Mouse (Mus musculus) neural tube, embryonic 12.5 days (tissue): ENCODE data around the gene Nt5c3. TPM values are rescaled to one million over a fixed set of nuclear protein-coding genes. Genes with fewer than 3 reads are reported as not detected.

ENCODE experiments used
- ATAC-seq: fragments of 200-750 bp; cut with Nextera tagmentation; 2 replicates; pipeline ENCODE4 v1.8.0; 2017; ENCODE audit warnings: low read depth, mild to moderate bottlenecking, moderate TSS enrichment, moderate library complexity; ENCODE audit not compliant: low FRiP score
- H3K27ac ChIP-seq: fragments of 300-500 bp; sonication (generic); 2 replicates; pipeline ENCODE4 v1.5.1; 2016
- H3K27me3 ChIP-seq: fragments of 300-500 bp; sonication (generic); replicated peaks from 2 replicates; pipeline ENCODE4 v1.6.1; 2016; ENCODE audit warnings: mild to moderate bottlenecking
- H3K36me3 ChIP-seq: fragments of 300-500 bp; sonication (generic); 2 replicates; pipeline ENCODE4 v1.6.1; 2016; ENCODE audit warnings: mild to moderate bottlenecking
- H3K4me1 ChIP-seq: fragments of 300-500 bp; sonication (generic); 2 replicates; pipeline ENCODE4 v1.6.1; 2016
- H3K4me2 ChIP-seq: fragments of 300-500 bp; sonication (generic); replicated peaks from 2 replicates; pipeline ENCODE4 v1.6.1; 2016; ENCODE audit warnings: mild to moderate bottlenecking
- H3K4me3 ChIP-seq: fragments of 300-500 bp; sonication (generic); 2 replicates; pipeline ENCODE4 v1.5.1; 2016
- H3K9ac ChIP-seq: fragments of 300-500 bp; sonication (generic); 2 replicates; pipeline ENCODE4 v1.6.1; 2016; ENCODE audit warnings: mild to moderate bottlenecking
- H3K9me3 ChIP-seq: fragments of 300-500 bp; sonication (generic); 2 replicates; pipeline ENCODE4 v1.6.1; 2016; ENCODE audit warnings: mild to moderate bottlenecking
- WGBS: fragments of 180-500 bp; shearing (Covaris S2); methylation state at CpG from one replicate; pipeline ENCODE4 v1.1.7; 2016; 5-methylcytosine and 5-hydroxymethylcytosine counted together
- polyA plus RNA-seq: library from polyadenylated mRNA; unstranded; fragments of >200 nt; fragmentation: Nextera tagmentation; extraction: Ambion mirVana; gene quantifications from 2 replicates; pipeline ENCODE4 v1.2.1, GENCODE M21; 2016

The Nt5c3 gene
- polyA plus RNA-seq, 1 experiment from 2014 or later: 106 TPM

DNA sequence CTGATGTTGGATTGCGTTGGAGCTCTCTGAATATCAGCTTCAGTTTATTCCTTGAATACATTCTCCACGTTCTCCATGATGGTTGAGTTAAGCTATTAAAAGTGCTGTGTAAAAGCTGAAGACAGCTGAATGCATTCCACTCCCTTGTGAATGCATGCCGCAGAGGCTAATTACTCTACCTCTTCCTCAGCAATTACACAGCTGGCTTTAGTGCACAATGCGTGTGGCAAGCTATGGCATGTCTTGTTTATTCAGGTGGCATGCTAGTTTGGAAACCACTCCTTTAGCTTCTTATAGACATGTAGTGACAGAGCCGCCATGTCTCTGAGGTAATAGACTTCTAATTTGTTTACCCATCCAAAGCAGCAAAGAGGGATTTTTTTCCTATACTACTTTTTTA is 67.0 kb downstream of the Nt5c3 start:
- no peak overlapping the region for H3K9ac ChIP-seq
- no peak for ATAC-seq
- 64% methylated on average over 5 of the region's 5 CpGs for WGBS
- no peaks in the 10 kb centered on the region for H3K27me3 ChIP-seq
- no peaks in the 10 kb centered on the region for H3K36me3 ChIP-seq
- no peaks in the 10 kb centered on the region for H3K9me3 ChIP-seq
- no peak overlapping the region for H3K4me3 ChIP-seq
- no peak overlapping the region for H3K4me2 ChIP-seq
- no peaks in the 10 kb centered on the region for H3K4me1 ChIP-seq
- no peak overlapping the region for H3K27ac ChIP-seq

DNA sequence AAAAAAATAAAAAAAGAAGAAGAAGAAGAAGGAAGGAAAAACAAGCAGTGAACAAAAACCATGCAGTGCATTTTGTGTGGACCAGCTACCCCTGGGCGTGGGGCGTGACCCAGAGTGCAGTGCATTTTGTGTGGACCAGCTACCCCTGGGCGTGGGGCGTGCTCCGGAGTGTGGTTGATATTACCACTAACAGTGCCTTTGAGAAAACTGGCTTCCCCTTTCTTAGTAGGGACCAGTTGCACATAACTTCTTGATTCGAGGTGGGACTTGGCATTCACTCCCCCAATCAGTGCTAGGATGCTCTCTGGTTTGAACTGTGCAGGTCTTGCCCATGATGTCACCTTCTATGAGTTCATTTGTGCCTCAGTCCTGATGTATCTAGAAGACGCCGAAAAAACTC is 68.9 kb downstream of the Nt5c3 start:
- H3K4me1 ChIP-seq: no peaks in the 10 kb centered on the region
- ATAC-seq: no peak
- H3K4me2 ChIP-seq: no peak overlapping the region
- no peak overlapping the region for H3K27ac ChIP-seq
- no peak overlapping the region for H3K9ac ChIP-seq
- WGBS: 89% methylated on average over 8 of the region's 8 CpGs
- H3K27me3 ChIP-seq: no peaks in the 10 kb centered on the region
- H3K36me3 ChIP-seq: no peaks in the 10 kb centered on the region
- H3K4me3 ChIP-seq: no peak overlapping the region
- no peaks in the 10 kb centered on the region for H3K9me3 ChIP-seq

DNA sequence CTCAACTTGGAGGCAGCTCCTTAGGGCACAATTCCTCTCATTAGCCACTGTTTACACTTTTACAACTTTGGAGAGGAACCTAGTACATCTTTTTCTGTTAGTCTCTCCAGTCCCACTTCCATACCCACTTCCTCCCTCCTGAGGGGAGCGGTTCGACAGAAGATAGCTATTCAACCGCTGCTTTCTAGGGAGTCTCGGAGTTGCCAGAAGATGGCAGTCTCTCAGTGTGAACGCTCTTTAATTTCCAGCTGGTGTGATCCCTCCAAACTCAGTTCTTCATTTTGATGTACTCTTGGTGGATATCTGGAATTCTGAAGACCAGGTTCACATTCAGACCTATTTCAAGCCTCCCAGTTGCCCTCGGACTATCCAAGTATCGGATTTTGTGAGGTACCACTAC is 73.4 kb downstream of the Nt5c3 start:
- Histone ChIP-seq H3K9ac (no peak overlapping the region), H3K27ac (no peak overlapping the region), H3K4me2 (no peak overlapping the region), H3K4me1 (no peaks in the 10 kb centered on the region), H3K4me3 (no peak overlapping the region), H3K36me3 (no peaks in the 10 kb centered on the region), H3K27me3 (no peaks in the 10 kb centered on the region), H3K9me3 (no peaks in the 10 kb centered on the region)
- no peak for ATAC-seq
- 80% methylated on average over 7 of the region's 7 CpGs for WGBS

DNA sequence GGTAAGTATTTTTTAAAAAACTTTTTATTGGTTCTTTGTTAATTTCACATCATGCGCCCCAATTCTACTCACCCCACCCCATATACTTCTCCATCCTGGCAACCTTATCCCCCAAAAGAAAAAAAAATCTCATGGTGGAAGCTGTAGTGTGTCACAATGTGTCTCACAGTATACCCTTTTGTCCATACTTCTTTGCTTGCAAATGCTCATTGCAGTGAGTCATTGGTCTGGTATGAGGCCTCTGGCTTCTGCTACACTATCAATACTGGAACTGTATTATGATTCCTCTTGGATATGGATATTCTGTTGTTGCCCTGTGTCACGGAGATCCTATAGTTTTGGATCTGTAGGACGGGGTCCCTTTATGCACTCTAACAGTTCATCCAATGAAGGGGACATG is 74.8 kb downstream of the Nt5c3 start:
- H3K4me2 ChIP-seq: no peak overlapping the region
- no peaks in the 10 kb centered on the region for H3K9me3 ChIP-seq
- H3K9ac ChIP-seq: no peak overlapping the region
- no peak overlapping the region for H3K4me3 ChIP-seq
- H3K27ac ChIP-seq: no peak overlapping the region
- no peaks in the 10 kb centered on the region for H3K4me1 ChIP-seq
- 86% methylated on average over 3 of the region's 3 CpGs for WGBS
- no peaks in the 10 kb centered on the region for H3K36me3 ChIP-seq
- H3K27me3 ChIP-seq: no peaks in the 10 kb centered on the region
- ATAC-seq: no peak

DNA sequence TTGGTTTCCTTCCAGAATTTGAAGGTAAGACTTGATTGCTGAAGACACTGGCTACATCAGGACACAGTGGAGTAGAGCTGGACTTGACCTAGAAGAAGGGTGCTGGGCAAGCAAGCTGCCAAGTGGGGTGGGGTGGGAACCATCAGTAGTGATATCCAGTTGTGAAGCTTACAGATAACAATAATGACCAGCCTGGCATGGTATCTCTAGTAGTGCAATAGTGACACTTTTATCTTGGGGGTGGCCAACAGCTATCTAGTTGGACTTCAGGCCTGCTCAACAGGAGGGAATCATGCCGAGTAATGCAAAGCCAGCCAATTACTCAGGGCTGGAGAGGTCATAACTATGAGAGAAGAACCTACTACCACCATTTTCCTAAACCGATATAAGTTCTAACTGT is 79.4 kb downstream of the Nt5c3 start:
- H3K4me1 ChIP-seq: no peaks in the 10 kb centered on the region
- no peak overlapping the region for H3K4me3 ChIP-seq
- no peak overlapping the region for H3K9ac ChIP-seq
- H3K4me2 ChIP-seq: no peak overlapping the region
- no peaks in the 10 kb centered on the region for H3K9me3 ChIP-seq
- no peak overlapping the region for H3K27ac ChIP-seq
- WGBS: 83% methylated on average over 2 of the region's 2 CpGs
- H3K36me3 ChIP-seq: no peaks in the 10 kb centered on the region
- ATAC-seq: no peak
- H3K27me3 ChIP-seq: no peaks in the 10 kb centered on the region

DNA sequence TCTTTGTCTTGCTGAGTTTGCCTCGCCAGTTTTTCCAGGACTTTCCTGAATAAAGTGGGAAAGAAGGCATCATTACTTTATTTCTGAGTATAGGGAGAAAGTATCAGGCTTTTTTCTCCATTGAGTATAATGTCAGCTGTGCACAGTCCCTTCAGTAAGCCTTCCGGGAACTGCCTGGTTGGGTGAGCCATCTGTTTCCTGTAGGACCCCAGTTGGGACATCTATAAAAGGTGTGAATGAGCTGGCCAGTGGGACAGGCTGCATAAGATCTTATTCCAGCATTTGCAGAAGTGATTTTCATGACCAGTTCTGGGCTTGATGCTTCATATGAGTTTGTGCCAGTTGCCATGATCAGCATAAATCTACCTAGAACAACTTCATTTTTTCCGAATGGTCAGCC is 80.5 kb downstream of the Nt5c3 start:
- ATAC-seq: no peak
- 87% methylated on average over 3 of the region's 3 CpGs for WGBS
- no peak overlapping the region for H3K9ac ChIP-seq
- H3K36me3 ChIP-seq: no peaks in the 10 kb centered on the region
- no peak overlapping the region for H3K4me3 ChIP-seq
- no peaks in the 10 kb centered on the region for H3K4me1 ChIP-seq
- H3K27me3 ChIP-seq: no peaks in the 10 kb centered on the region
- H3K4me2 ChIP-seq: no peak overlapping the region
- no peak overlapping the region for H3K27ac ChIP-seq
- no peaks in the 10 kb centered on the region for H3K9me3 ChIP-seq

GRCm38 (mm10) chr6:56837621-56838020 is 86.1 kb downstream of the Nt5c3 start:
- Histone ChIP-seq H3K27me3 (no peaks in the 10 kb centered on the region), H3K4me2 (no peak overlapping the region), H3K4me1 (no peaks in the 10 kb centered on the region), H3K27ac (no peak overlapping the region), H3K4me3 (no peak overlapping the region), H3K9me3 (no peaks in the 10 kb centered on the region), H3K9ac (no peak overlapping the region), H3K36me3 (no peaks in the 10 kb centered on the region)
- WGBS: 92% methylated on average over 3 of the region's 3 CpGs
- ATAC-seq: no peak

- no peaks in the 10 kb centered on the region for H3K36me3 ChIP-seq
- ATAC-seq: no peak
- H3K4me2 ChIP-seq: no peak overlapping the region
- 95% methylated on average over 12 of the region's 12 CpGs for WGBS
- no peak overlapping the region for H3K4me3 ChIP-seq
- no peak overlapping the region for H3K9ac ChIP-seq
- no peaks in the 10 kb centered on the region for H3K4me1 ChIP-seq
- H3K27ac ChIP-seq: no peak overlapping the region
- no peaks in the 10 kb centered on the region for H3K27me3 ChIP-seq
- no peaks in the 10 kb centered on the region for H3K9me3 ChIP-seq
Observed at GRCm38 (mm10) chr6:56837166-56837565, 86.6 kb downstream of the Nt5c3 start.

GRCm38 (mm10) chr6:56835532-56835931 is 88.2 kb downstream of the Nt5c3 start:
- WGBS: 89% methylated on average over 10 of the region's 10 CpGs
- H3K27me3 ChIP-seq: no peaks in the 10 kb centered on the region
- no peak for ATAC-seq
- H3K4me3 ChIP-seq: no peak overlapping the region
- no peaks in the 10 kb centered on the region for H3K9me3 ChIP-seq
- H3K4me2 ChIP-seq: no peak overlapping the region
- no peaks in the 10 kb centered on the region for H3K4me1 ChIP-seq
- no peak overlapping the region for H3K27ac ChIP-seq
- H3K36me3 ChIP-seq: no peaks in the 10 kb centered on the region
- no peak overlapping the region for H3K9ac ChIP-seq

- Histone ChIP-seq H3K4me1 (no peaks in the 10 kb centered on the region), H3K9ac (no peak overlapping the region), H3K27ac (no peak overlapping the region), H3K9me3 (no peaks in the 10 kb centered on the region), H3K27me3 (no peaks in the 10 kb centered on the region), H3K4me2 (no peak overlapping the region), H3K36me3 (no peaks in the 10 kb centered on the region), H3K4me3 (no peak overlapping the region)
- ATAC-seq: no peak
- WGBS: 67% methylated on average over 5 of the region's 5 CpGs
Observed at GRCm38 (mm10) chr6:56834769-56835168, 89.0 kb downstream of the Nt5c3 start.

DNA sequence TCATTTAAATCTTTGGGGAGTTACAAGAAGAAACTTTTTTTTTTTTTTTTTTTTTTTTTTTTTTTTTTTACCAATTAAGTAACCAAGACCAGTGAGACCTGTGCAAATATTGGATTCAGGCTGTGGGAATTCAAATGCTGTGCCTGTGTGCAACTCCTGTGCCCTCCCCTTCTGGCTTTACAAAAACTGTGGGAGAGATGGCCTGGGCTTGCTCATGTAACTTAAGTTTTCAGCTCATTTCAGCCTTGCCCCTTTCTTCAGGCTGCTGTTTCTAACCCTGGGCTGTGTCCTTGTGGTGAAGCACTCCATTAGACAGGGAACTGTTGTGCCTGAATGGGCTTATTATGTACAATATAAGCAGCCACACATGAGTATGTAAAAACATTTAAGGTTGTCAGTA is 90.9 kb downstream of the Nt5c3 start:
- Histone ChIP-seq H3K27ac (no peak overlapping the region), H3K36me3 (no peaks in the 10 kb centered on the region), H3K9ac (no peak overlapping the region), H3K27me3 (no peaks in the 10 kb centered on the region), H3K4me2 (peak overlapping the region; percentile 90), H3K4me1 (no peaks in the 10 kb centered on the region), H3K4me3 (no peak overlapping the region), H3K9me3 (no peaks in the 10 kb centered on the region)
- ATAC-seq: no peak

DNA sequence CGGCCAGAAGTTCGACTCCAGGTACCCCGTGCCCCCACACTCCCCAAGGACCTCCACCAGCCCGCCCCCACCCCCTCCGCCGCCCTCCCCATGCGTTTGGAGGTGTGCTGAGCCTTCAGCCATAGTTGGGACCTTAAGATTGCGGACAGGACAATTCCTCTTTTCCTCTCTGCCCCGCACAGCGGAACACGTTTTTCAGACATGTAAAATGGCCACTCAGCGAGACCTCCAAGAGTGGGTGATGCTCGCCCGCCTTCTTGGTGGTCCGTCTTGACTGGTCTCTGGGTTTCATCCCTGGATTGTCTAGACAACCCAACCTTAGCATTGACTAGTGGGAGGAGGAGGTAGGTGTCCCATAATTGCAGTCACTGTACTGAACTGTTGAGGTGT is 91.3 kb downstream of the Nt5c3 start:
- Histone ChIP-seq H3K4me2 (peak overlapping the region; percentile 90), H3K36me3 (no peaks in the 10 kb centered on the region), H3K4me1 (no peaks in the 10 kb centered on the region), H3K27ac (no peak overlapping the region), H3K9me3 (no peaks in the 10 kb centered on the region), H3K27me3 (no peaks in the 10 kb centered on the region), H3K9ac (peak overlapping the region; percentile 72), H3K4me3 (peak overlapping the region; percentile 57)
- WGBS: 8% methylated on average over 14 of the region's 15 CpGs
- peak; percentile 34; the same call in 1 of the 2 replicates for ATAC-seq
